In the genomic region with DNA sequence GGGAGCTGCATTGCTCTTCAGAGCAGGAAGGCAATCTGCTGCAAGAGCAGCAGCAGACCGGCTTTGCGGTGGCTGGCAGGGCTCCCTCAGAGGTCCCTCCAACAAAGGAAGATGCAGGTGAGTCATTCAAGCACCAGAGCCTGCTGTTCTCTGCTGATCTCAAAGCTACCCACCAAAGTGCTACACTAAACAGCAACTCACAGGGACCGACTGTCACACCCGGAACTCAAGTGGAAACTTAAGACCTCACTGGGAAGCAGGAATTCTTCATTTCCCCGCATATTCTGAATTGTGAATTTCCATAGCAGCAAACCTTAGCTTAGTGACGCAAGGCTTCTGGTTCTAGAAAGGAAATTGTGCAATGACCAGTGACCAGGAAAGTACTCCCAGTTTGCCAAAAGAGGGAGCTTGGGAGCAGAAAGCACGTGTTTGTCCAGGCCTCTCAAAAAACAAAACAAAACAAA, we compare ENCODE assay signal across 10 mouse cellular contexts. TPM values are rescaled to one million over a fixed set of nuclear protein-coding genes. Genes with fewer than 3 reads are reported as not detected.
DNase-seq lines count a peak whose midpoint lies in the region; ATAC-seq and TF ChIP-seq lines count a peak whose summit lies in the region.
"Had no signal": no experiment of that assay in that cellular context is flagged by ENCODE, and none has a peak within 500 bp of the region (broad histone marks: within the 10 kb centered on the region; RNA-seq: fewer than 3 reads in every experiment).

No protein-coding gene starts in this region.

- H3K27ac ChIP-seq in midbrain, postnatal 0 days (ENCODE audit: low read depth, low read length) = no peak overlapping the region
- no peak overlapping the region for H3K27ac ChIP-seq in midbrain, embryonic 13.5 days
- H3K27ac ChIP-seq in stomach, embryonic 16.5 days (ENCODE audit: low read length) = 0 out of 2 replicates have a peak overlapping the region, but pooled peaks have one; percentile 29
- H3K27ac ChIP-seq: neural tube, embryonic 13.5 days had no signal

- H3K36me3 ChIP-seq in midbrain, postnatal 0 days (ENCODE audit: insufficient read depth, low read length) = peaks cover 2% of the 10 kb centered on the region; the same call in 1 of the 2 replicates
- peaks cover 4% of the 10 kb centered on the region; the same call in 1 of the 2 replicates for H3K36me3 ChIP-seq in midbrain, embryonic 13.5 days
- H3K36me3 ChIP-seq in stomach, embryonic 16.5 days (ENCODE audit: control insufficient read depth, insufficient read depth, low read length) = no peaks in the 10 kb centered on the region

- DNase-seq in midbrain, postnatal 0 days (ENCODE audit: low spot score) = peak; percentile 63
- DNase-seq in cerebellum, postnatal 36 days = peak; percentile 80
- DNase-seq in heart, postnatal 4 days = peak; percentile 59
- DNase-seq in lung, adult 2 months = peak; percentile 57
- DNase-seq in spleen, postnatal 10 days (ENCODE audit: low spot score in 2 of 2) = no peak

- TF ChIP-seq CTCF in midbrain, postnatal 0 days (IDR thresholded peaks at IDR 0.05) = peak; percentile 71
- peak; percentile 50 for TF ChIP-seq CTCF in lung, adult 2 months (IDR thresholded peaks at IDR 0.05; ENCODE audit: insufficient read depth, low read length)

- H3K9ac ChIP-seq in midbrain, postnatal 0 days (replicated peaks; ENCODE audit: low read length, poor library complexity, severe bottlenecking) = 0 out of 2 replicates have a peak overlapping the region, but pooled peaks have one; percentile 24
- no peak overlapping the region for H3K9ac ChIP-seq in midbrain, embryonic 13.5 days (replicated peaks)
- H3K9ac ChIP-seq in stomach, embryonic 16.5 days (ENCODE audit: low read length) = no peak overlapping the region
- H3K9ac ChIP-seq: neural tube, embryonic 13.5 days had no signal

- no peaks in the 10 kb centered on the region for H3K27me3 ChIP-seq in midbrain, postnatal 0 days (ENCODE audit: insufficient read depth, low read length)
- no peaks in the 10 kb centered on the region for H3K27me3 ChIP-seq in midbrain, embryonic 13.5 days
- H3K27me3 ChIP-seq in stomach, embryonic 16.5 days (ENCODE audit: control insufficient read depth, insufficient read depth, low read length) = no peaks in the 10 kb centered on the region
- H3K27me3 ChIP-seq: neural tube, embryonic 13.5 days had no signal

- TF ChIP-seq POLR2A in lung, adult 2 months (IDR thresholded peaks at IDR 0.05; ENCODE audit: borderline replicate concordance, extremely low read depth, low read depth, low read length) = no peak

- no peak overlapping the region for H3K4me2 ChIP-seq in midbrain, postnatal 0 days (ENCODE audit: low read depth, low read length, poor library complexity, severe bottlenecking)
- no peak overlapping the region for H3K4me2 ChIP-seq in midbrain, embryonic 13.5 days (replicated peaks)
- H3K4me2 ChIP-seq in stomach, embryonic 16.5 days (ENCODE audit: low read depth, low read length) = no peak overlapping the region
- H3K4me2 ChIP-seq: neural tube, embryonic 13.5 days had no signal

- H3K9me3 ChIP-seq in midbrain, postnatal 0 days (ENCODE audit: low read length) = no peaks in the 10 kb centered on the region
- H3K9me3 ChIP-seq in midbrain, embryonic 13.5 days = no peaks in the 10 kb centered on the region
- H3K9me3 ChIP-seq in stomach, embryonic 16.5 days (replicated peaks; ENCODE audit: control insufficient read depth, low read length) = no peaks in the 10 kb centered on the region
- H3K9me3 ChIP-seq: neural tube, embryonic 13.5 days had no signal

- H3K4me3 ChIP-seq in midbrain, postnatal 0 days (ENCODE audit: low read depth, low read length) = no peak overlapping the region
- H3K4me3 ChIP-seq in midbrain, embryonic 13.5 days (replicated peaks) = no peak overlapping the region
- H3K4me3 ChIP-seq in lung, adult 2 months (replicated peaks; ENCODE audit: extremely low read depth, low read depth, low read length) = no peak overlapping the region
- H3K4me3 ChIP-seq in stomach, embryonic 16.5 days (replicated peaks; ENCODE audit: low read length) = no peak overlapping the region
- H3K4me3 ChIP-seq: erythroblast, embryonic 14.5 days; neural tube, embryonic 13.5 days had no signal

- 56% methylated on average over 7 of the region's 7 CpGs for WGBS in midbrain, postnatal 0 days
- WGBS in midbrain, embryonic 13.5 days = 62% methylated on average over 7 of the region's 7 CpGs
- 19% methylated on average over 7 of the region's 7 CpGs for WGBS in lung, adult 2 months
- 53% methylated on average over 7 of the region's 7 CpGs for WGBS in stomach, embryonic 16.5 days

- H3K4me1 ChIP-seq in midbrain, postnatal 0 days (ENCODE audit: insufficient read depth, low read length) = no peaks in the 10 kb centered on the region
- 0 out of 2 replicates have a peak, but pooled peaks cover 8% of the 10 kb centered on the region for H3K4me1 ChIP-seq in midbrain, embryonic 13.5 days (replicated peaks)
- H3K4me1 ChIP-seq in lung, adult 2 months (ENCODE audit: control insufficient read depth, insufficient read depth, low read length) = peaks cover 18% of the 10 kb centered on the region
- peaks cover 12% of the 10 kb centered on the region for H3K4me1 ChIP-seq in stomach, embryonic 16.5 days (ENCODE audit: control insufficient read depth, insufficient read depth, low read length)

- ATAC-seq in midbrain, postnatal 0 days (ENCODE audit: low FRiP score) = no peak
- no peak for ATAC-seq in midbrain, embryonic 13.5 days
- ATAC-seq in activated CD4-positive, CD25-positive, alpha-beta regulatory T cell, adult 4 months = peak; percentile 37
- ATAC-seq in stomach, embryonic 16.5 days (ENCODE audit: insufficient read depth, low FRiP score) = no peak

RNA-seq across cellular contexts. Expression of gene Atp2a2, which starts 45.3 kb away (rescaled TPM):
- total RNA-seq in midbrain, postnatal 0 days (2014; rRNA removed) = 202 and 210 TPM in 2 replicates
- polyA plus RNA-seq in midbrain, postnatal 0 days (2015; fragmentation: Nextera tagmentation; extraction: Ambion mirVana) = 40.4 and 45.2 TPM in 2 replicates
- 35.7 and 40.0 TPM in 2 replicates for polyA plus RNA-seq in midbrain, embryonic 13.5 days (2015; fragmentation: Nextera tagmentation; extraction: Ambion mirVana)
- polyA plus RNA-seq in activated CD4-positive, CD25-positive, alpha-beta regulatory T cell, adult 4 months (2017; shearing (Covaris generic)) = 10 to 100 TPM; 14.0 to 17.6 TPM
- total RNA-seq in heart, postnatal 4 days (2021) = 1,000 to 10,000 TPM; 5,023 to 5,799 TPM
- polyA plus RNA-seq in lung, adult 2 months (2012; rRNA removed) = 90.8 and 126 TPM in 2 replicates
- 25.5 and 27.3 TPM in 2 replicates for polyA plus RNA-seq in stomach, embryonic 16.5 days (2015; fragmentation: Nextera tagmentation; extraction: Ambion mirVana)

Comparison
In these comparisons a context has a peak if more than half of its experiments do, and no peak if none do; other contexts are left out.
1. DNase-seq: peak in midbrain, postnatal 0 days (single experiment), cerebellum, postnatal 36 days (2 of 2), heart, postnatal 4 days (single experiment) and lung, adult 2 months (single experiment); none in spleen, postnatal 10 days (0 of 2).